Comparison of ENCODE assay signal across 18 mouse cellular contexts in the genomic region with DNA sequence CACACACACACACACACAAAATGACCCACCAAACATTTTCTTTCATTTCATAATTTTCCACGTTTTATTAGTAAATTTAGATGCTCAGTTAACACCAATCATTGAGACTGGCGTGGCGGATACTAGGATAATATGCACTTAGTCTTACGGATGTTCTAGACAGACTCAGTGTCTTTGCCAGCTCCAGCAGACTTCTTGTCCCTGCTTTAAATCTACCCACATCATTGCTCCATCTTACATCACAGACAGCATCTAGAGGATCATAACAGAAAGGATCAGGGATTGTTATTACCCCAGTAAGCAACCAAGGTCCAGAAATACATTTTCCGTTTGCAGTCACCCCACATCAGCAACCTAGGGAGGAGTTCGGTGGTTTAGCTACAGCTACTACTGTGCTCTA.
"Had no signal": no experiment of that assay in that cellular context is flagged by ENCODE, and none has a peak within 500 bp of the region (broad histone marks: within the 10 kb centered on the region; RNA-seq: fewer than 3 reads in every experiment).

No protein-coding gene starts in this region.

- H3K4me2 ChIP-seq: kidney, embryonic 15.5 days; limb, embryonic 12.5 days; limb, embryonic 15.5 days; liver, embryonic 12.5 days; liver, embryonic 15.5 days; lung, embryonic 15.5 days had no signal

- DNase-seq: kidney, adult 8-10 months; kidney, postnatal 10 days; kidney, postnatal 4 days; left cerebral cortex, postnatal 4 days; lung, adult 18-20 months; lung, postnatal 10 days; lung, postnatal 36 days; midbrain, embryonic 14.5 days; thymus, adult 18-20 months; thymus, postnatal 36 days had no signal

- H3K27ac ChIP-seq: kidney, embryonic 15.5 days; limb, embryonic 12.5 days; limb, embryonic 15.5 days; liver, embryonic 12.5 days; liver, embryonic 15.5 days; lung, embryonic 15.5 days; midbrain, embryonic 10.5 days had no signal

- H3K4me1 ChIP-seq: kidney, embryonic 15.5 days; limb, embryonic 12.5 days; limb, embryonic 15.5 days; midbrain, embryonic 10.5 days had no signal

- H3K9me3 ChIP-seq: kidney, embryonic 15.5 days; limb, embryonic 12.5 days; limb, embryonic 15.5 days; liver, embryonic 12.5 days; liver, embryonic 15.5 days; lung, embryonic 15.5 days; megakaryocyte, embryonic 14.5 days; midbrain, embryonic 10.5 days had no signal

- H3K4me3 ChIP-seq: kidney, embryonic 15.5 days; limb, embryonic 12.5 days; limb, embryonic 15.5 days; liver, embryonic 12.5 days; liver, embryonic 15.5 days; lung, embryonic 15.5 days; megakaryocyte, embryonic 14.5 days; midbrain, embryonic 10.5 days had no signal

- ATAC-seq: liver, embryonic 12.5 days had no signal

- H3K9ac ChIP-seq: kidney, embryonic 15.5 days; limb, embryonic 12.5 days; limb, embryonic 15.5 days; liver, embryonic 12.5 days; liver, embryonic 15.5 days; lung, embryonic 15.5 days had no signal

- H3K27me3 ChIP-seq: kidney, embryonic 15.5 days; limb, embryonic 12.5 days; limb, embryonic 15.5 days; liver, embryonic 12.5 days; liver, embryonic 15.5 days; lung, embryonic 15.5 days; megakaryocyte, embryonic 14.5 days had no signal
